Mouse (Mus musculus): ENCODE data around the gene Gm4027. TPM values are rescaled to one million over a fixed set of nuclear protein-coding genes. Genes with fewer than 3 reads are reported as not detected.
"Not testable (repeated sequence)": the region's sequence is repeated elsewhere in the genome, so short reads cannot be mapped to it uniquely, and the experiment has no call there.

Gene Gm4027
- total RNA-seq (2022), result not detected

DNA sequence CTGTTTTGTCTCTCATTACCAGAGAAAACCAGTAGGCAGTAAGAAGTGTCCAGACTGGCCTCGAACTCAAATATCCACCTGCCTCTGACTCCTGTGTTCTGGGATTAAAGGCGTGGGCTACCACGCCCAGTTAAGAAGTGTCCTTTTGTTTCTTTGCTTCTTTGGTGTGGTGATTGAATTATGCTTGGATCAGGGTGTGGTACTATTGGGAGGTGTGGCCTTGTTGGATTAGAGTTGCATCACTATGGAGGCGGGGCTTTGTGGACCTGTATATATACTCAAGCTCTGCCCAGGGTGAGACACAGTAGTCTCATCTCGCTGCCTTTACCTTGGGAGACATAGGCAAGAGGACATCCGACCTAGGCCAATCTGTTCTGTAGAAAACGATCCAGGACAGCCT lies at the start of gene Gm4027:
Gene Gm4027 (plus strand): TSS at position 301 of the 400 bp plus-strand sequence.
- DNase-seq, result not testable (repeated sequence)

DNA sequence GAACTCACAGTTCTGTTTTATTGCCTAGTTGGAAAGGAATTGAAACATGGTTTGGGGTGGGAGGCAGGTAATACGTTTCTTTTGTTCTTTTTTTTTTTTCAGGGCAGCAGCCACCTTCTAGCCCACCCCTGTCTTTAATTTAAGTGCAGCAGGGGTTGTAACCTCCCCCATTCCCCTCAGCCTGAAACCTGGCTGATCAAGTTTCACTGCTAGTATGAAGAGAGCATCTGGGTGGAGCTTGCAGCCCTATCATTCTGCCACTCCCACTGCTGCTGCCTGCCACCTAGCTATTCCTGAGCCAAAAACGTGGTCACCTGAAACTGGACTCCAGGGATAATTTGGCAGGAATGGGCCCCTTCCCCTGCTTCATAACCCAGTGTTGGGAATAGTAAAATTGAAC lies 17.3 kb upstream of the Gm4027 start:
- not testable (repeated sequence) for DNase-seq

DNA sequence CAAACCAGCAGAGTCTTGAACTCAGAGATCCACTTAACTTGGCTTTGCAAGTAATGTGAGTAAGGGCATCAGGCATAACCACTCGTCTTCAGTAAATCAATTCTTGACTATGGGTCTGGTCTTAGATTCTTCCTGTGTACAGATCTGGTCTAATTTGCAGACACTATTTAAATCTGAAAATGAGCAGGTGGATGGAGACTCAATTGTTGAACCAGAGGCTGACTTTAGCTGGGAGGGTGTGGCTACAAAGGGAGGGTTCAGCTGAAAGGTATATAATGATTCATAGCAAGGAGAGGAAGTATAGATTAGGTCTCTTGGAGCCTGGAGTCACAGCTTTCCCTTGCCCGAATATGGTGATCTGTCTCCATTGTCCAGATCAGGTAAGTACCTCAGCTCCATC lies 16.3 kb upstream of the Gm4027 start, which contains the start of gene Oog1:
Gene Oog1 (plus strand): TSS at position 301 of the 400 bp plus-strand sequence.
- not testable (repeated sequence) for DNase-seq

DNA sequence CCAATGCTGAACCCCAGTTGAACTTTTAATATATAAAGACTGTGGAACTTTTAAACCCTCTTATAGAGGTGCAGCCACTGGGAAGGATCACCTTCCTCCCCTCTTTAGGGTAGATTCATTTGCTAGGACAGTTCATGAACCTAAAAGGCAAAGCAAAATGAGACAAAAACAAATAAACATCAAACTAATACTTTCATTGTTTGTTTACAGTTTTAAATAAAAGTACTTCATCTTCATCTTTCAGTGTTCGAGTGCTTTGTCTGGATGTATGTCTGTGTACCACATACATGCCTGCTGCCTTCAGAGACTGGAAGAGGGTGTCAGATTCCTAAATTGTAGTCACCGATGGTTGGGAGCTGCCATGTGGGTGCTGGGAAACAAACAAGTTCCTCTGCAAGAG lies 25.9 kb downstream of the Gm4027 start, which contains the start of gene Gm16381:
Gene Gm16381 (minus strand): TSS at position 101 of the 400 bp plus-strand sequence.
- not testable (repeated sequence) for DNase-seq

DNA sequence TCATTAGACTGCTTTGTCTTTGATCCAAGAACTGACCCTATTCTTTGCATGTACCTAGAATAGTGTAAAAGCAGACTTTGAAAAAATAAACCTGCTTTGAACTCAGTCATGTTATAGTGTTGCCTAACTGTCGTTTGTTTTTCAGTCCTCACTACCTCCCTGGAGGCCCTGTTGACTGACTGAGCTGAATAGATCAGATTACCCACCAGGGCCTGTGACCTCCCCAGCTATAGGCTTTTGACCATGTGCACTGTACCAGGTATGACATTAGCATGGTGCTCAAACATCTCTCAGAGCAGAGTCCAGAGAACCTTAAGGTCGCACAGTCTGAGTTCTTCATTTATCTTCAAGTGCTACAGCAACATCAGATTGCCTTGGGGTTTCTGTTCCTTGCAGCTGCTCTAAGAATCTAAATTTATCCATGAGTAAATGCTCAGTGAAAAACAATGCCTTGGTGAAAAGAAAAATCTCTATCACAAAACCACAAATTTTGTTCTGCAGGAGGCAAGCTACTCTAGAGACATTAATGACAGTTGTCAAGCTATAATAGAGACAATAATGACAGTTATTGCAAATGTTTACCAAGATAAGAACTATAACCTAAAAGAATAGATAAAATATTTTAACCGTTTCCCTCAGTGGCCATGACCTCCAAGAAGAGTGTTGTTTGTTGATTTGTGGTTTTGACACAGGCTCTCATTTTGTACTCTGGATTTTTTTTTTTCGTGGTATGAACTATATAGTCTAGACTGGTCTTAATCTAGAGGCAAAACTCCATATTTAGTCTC lies 34.4 kb downstream of the Gm4027 start:
- DNase-seq, result not testable (repeated sequence)

Other genes with a start within 250 kb of the Gm4027 start
- gene Sptlc2, start 230.5 kb upstream of the Gm4027 start, total RNA-seq (2022), result 100 to 1,000 TPM; 224 to 333 (median 255) TPM
- gene Slirp, start 175.0 kb upstream of the Gm4027 start, total RNA-seq (2022), result 100 to 1,000 TPM; 156 to 205 (median 191) TPM
- gene Alkbh1, start 174.9 kb upstream of the Gm4027 start, total RNA-seq (2022), result 10 to 100 TPM; 16.4 to 28.3 (median 21.9) TPM
- 100 to 1,000 TPM in 1 of 4 experiments, 10 to 100 TPM in 3; 76.4 to 103 (median 91.9) TPM for gene Snw1, start 146.6 kb upstream of the Gm4027 start, total RNA-seq (2022)
- not detected for gene Gm5788, start 124.1 kb upstream of the Gm4027 start, total RNA-seq (2022)
- gene Gm8300, start 104.6 kb upstream of the Gm4027 start, total RNA-seq (2022), result not detected
- gene Oog1, start 16.2 kb upstream of the Gm4027 start, total RNA-seq (2022), result not detected
- not detected for gene Gm16381, start 25.8 kb downstream of the Gm4027 start, total RNA-seq (2022)
- not detected for gene Gm21319, start 156.9 kb downstream of the Gm4027 start, total RNA-seq (2022)
- gene Gm21936, start 176.6 kb downstream of the Gm4027 start, total RNA-seq (2022), result not detected
- gene BB287469, start 197.7 kb downstream of the Gm4027 start, total RNA-seq (2022), result not detected
- gene Gm2001, start 223.5 kb downstream of the Gm4027 start, total RNA-seq (2022), result not detected